12 mouse cellular contexts compared by ENCODE assay signal in the genomic region with DNA sequence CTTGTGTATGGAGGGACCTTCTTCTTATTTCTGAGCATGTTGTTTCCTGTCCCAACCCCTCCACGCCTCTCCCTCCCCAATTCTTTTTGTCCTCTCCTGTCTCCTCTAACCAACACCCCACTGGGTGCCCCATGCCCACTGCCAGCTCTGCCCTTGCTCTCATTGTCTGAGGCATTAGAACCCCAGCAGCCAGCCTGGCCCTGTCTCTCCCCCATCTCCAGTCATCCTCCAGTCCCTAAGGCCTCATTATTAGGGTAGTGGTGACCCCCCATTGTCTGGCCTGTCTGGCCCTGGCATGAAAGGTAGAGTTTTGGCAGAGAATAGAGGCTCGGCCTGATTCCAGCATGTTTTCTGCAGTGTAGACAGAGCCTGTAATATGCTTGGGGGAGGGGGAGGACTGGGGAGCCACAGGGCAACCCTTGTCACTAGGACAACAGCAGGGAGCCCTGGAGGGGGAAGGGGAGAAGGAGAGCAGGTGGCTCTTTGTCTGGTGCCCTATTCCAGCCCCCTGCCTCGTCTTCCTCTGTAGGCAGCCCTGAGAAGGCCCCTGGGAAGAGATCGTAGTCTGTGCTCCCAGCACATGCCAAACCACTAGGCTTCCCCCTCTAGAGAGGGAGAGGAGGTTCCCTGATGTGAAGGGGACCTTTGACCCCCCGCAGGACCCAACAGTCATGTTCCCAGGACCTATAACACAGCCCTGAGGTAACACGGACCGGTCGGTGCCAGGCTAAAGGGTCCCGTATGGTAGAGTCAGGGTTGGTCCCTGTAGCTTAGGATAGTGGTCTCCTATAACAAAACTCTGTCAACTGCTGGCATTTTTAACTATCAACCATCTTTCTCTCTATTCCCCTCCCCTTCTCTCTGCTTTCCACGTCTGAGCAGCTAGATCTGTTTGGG. TPM values are rescaled to one million over a fixed set of nuclear protein-coding genes. Genes with fewer than 3 reads are reported as not detected.
DNase-seq lines count a peak whose midpoint lies in the region; ATAC-seq and TF ChIP-seq lines count a peak whose summit lies in the region.
"Had no signal": no experiment of that assay in that cellular context is flagged by ENCODE, and none has a peak within 500 bp of the region (broad histone marks: within the 10 kb centered on the region; RNA-seq: fewer than 3 reads in every experiment).

No protein-coding gene starts in this region.

- WGBS in embryonic facial prominence, embryonic 12.5 days: 54% methylated on average over 10 of the region's 10 CpGs
- 22% methylated on average over 10 of the region's 10 CpGs for WGBS in hindbrain, embryonic 13.5 days
- 70% methylated on average over 10 of the region's 10 CpGs for WGBS in kidney, adult 2 months

- no peaks in the 10 kb centered on the region for H3K4me1 ChIP-seq in embryonic facial prominence, embryonic 12.5 days
- H3K4me1 ChIP-seq in hindbrain, embryonic 13.5 days (replicated peaks): peaks cover 57% of the 10 kb centered on the region
- H3K4me1 ChIP-seq in kidney, adult 2 months (ENCODE audit: control insufficient read depth, insufficient read depth, low read length): no peaks in the 10 kb centered on the region

- peak overlapping the region; percentile 4; the same call in 1 of the 2 replicates for H3K9ac ChIP-seq in embryonic facial prominence, embryonic 12.5 days
- H3K9ac ChIP-seq in hindbrain, embryonic 13.5 days: no peak overlapping the region

- ATAC-seq in cerebellum, adult (ENCODE audit: insufficient number of reproducible peaks, low FRiP score, low TSS enrichment): no peak
- ATAC-seq in embryonic facial prominence, embryonic 12.5 days (ENCODE audit: insufficient number of reproducible peaks, insufficient read depth, low FRiP score, low TSS enrichment): no peak
- peak; percentile 89 for ATAC-seq in hindbrain, embryonic 13.5 days (ENCODE audit: low FRiP score)

- H3K4me2 ChIP-seq in embryonic facial prominence, embryonic 12.5 days (replicated peaks): no peak overlapping the region
- H3K4me2 ChIP-seq in hindbrain, embryonic 13.5 days: no peak overlapping the region

- TF ChIP-seq POLR2A in kidney, adult 2 months (IDR thresholded peaks at IDR 0.05; ENCODE audit: low read depth, low read length): no peak

- no peak overlapping the region for H3K4me3 ChIP-seq in embryonic facial prominence, embryonic 12.5 days
- H3K4me3 ChIP-seq in hindbrain, embryonic 13.5 days: no peak overlapping the region
- no peak overlapping the region for H3K4me3 ChIP-seq in kidney, adult 2 months (ENCODE audit: insufficient read depth, low read depth, low read length)
- H3K4me3 ChIP-seq: heart, embryonic 10.5 days had no signal

- H3K27ac ChIP-seq in embryonic facial prominence, embryonic 12.5 days: no peak overlapping the region
- H3K27ac ChIP-seq in hindbrain, embryonic 13.5 days: peak overlapping the region; percentile 80
- no peak overlapping the region for H3K27ac ChIP-seq in kidney, adult 2 months (ENCODE audit: insufficient read depth, low read depth, low read length)
- H3K27ac ChIP-seq: heart, embryonic 10.5 days had no signal

- H3K27me3 ChIP-seq in embryonic facial prominence, embryonic 12.5 days: no peaks in the 10 kb centered on the region
- no peaks in the 10 kb centered on the region for H3K27me3 ChIP-seq in hindbrain, embryonic 13.5 days
- no peaks in the 10 kb centered on the region for H3K27me3 ChIP-seq in kidney, adult 2 months (replicated peaks; ENCODE audit: control insufficient read depth, insufficient read depth, low read length)

- H3K36me3 ChIP-seq in embryonic facial prominence, embryonic 12.5 days: no peaks in the 10 kb centered on the region
- H3K36me3 ChIP-seq in hindbrain, embryonic 13.5 days: no peaks in the 10 kb centered on the region
- H3K36me3 ChIP-seq in kidney, adult 2 months (ENCODE audit: control insufficient read depth, insufficient read depth, low read length): no peaks in the 10 kb centered on the region
- H3K36me3 ChIP-seq: G1E; heart, embryonic 10.5 days had no signal

- peak; percentile 36 for DNase-seq in cerebellum, adult 11-12 months
- DNase-seq in neural tube, embryonic 10.5 days (ENCODE audit: extremely low spot score, low spot score): peak; percentile 31
- DNase-seq in kidney, adult 2 months: no peak
- no peak for DNase-seq in right cerebral cortex, adult 2 months (ENCODE audit: low spot score in 2 of 2)
- DNase-seq in thymus, postnatal 36 days: no peak
- DNase-seq: lung, postnatal 36 days; thymus, postnatal 4 days had no signal

- H3K9me3 ChIP-seq in embryonic facial prominence, embryonic 12.5 days: no peaks in the 10 kb centered on the region
- H3K9me3 ChIP-seq in hindbrain, embryonic 13.5 days: no peaks in the 10 kb centered on the region
- H3K9me3 ChIP-seq: G1E; heart, embryonic 10.5 days had no signal

- no peak for TF ChIP-seq CTCF in kidney, adult 2 months (conservative IDR thresholded peaks at IDR 0.05; ENCODE audit: insufficient read depth, insufficient read length, low read depth, low read length)

RNA-seq across cellular contexts. Expression of a gene that starts 15.3 kb away (rescaled TPM):
- polyA plus RNA-seq in embryonic facial prominence, embryonic 12.5 days (2016; fragmentation: Nextera tagmentation; extraction: Ambion mirVana): 6.4 and 7.0 TPM in 2 replicates
- 14.0 and 16.0 TPM in 2 replicates for polyA plus RNA-seq in hindbrain, embryonic 13.5 days (2015; fragmentation: Nextera tagmentation; extraction: Ambion mirVana)
- 2.6 and 2.8 TPM in 2 replicates for polyA plus RNA-seq in kidney, adult 2 months (2012; rRNA removed)

Comparison
In these comparisons a context has a peak if more than half of its experiments do, and no peak if none do; other contexts are left out.
1. DNase-seq: peak in cerebellum, adult 11-12 months (single experiment) and neural tube, embryonic 10.5 days (single experiment); none in kidney, adult 2 months (single experiment), right cerebral cortex, adult 2 months (0 of 2) and thymus, postnatal 36 days (0 of 2).